Mouse (Mus musculus): ENCODE results near the gene Mpzl3. TPM values are rescaled to one million over a fixed set of nuclear protein-coding genes. Genes with fewer than 3 reads are reported as not detected.

Gene Mpzl3
- polyA plus RNA-seq, 1 experiment from 2014 or later = 2.2 TPM

- Histone ChIP-seq H3K4me1 (replicated peaks; ENCODE audit: control insufficient read depth, insufficient read depth, low read length) (no peaks in the 10 kb centered on the region), H3K36me3 (ENCODE audit: control insufficient read depth, insufficient read depth, low read length) (no peaks in the 10 kb centered on the region), H3K4me3 (ENCODE audit: low read length) (no peak overlapping the region), H3K27ac (ENCODE audit: low read length) (no peak overlapping the region), H3K9me3 (ENCODE audit: control insufficient read depth, low read length) (no peaks in the 10 kb centered on the region), H3K9ac (ENCODE audit: low read length) (no peak overlapping the region), H3K4me2 (ENCODE audit: low read depth, low read length) (no peak overlapping the region), H3K27me3 (ENCODE audit: control insufficient read depth, insufficient read depth, low read depth, low read length) (no peaks in the 10 kb centered on the region)
- WGBS = 70% methylated on average over 2 of the region's 2 CpGs
- no peak for ATAC-seq (ENCODE audit: low read depth)
Measured at GRCm38 (mm10) chr9:45105596-45106374, 50.8 kb downstream of the Mpzl3 start.

GRCm38 (mm10) chr9:45115706-45116105 lies 60.7 kb downstream of the Mpzl3 start:
- Histone ChIP-seq H3K4me1 (replicated peaks; ENCODE audit: control insufficient read depth, insufficient read depth, low read length) (peaks cover 6% of the 10 kb centered on the region; the same call in 1 of the 2 replicates), H3K27me3 (ENCODE audit: control insufficient read depth, insufficient read depth, low read depth, low read length) (no peaks in the 10 kb centered on the region), H3K9me3 (ENCODE audit: control insufficient read depth, low read length) (no peaks in the 10 kb centered on the region), H3K9ac (ENCODE audit: low read length) (peak overlapping the region; percentile 40; the same call in 1 of the 2 replicates), H3K4me3 (ENCODE audit: low read length) (peak overlapping the region; percentile 35), H3K27ac (ENCODE audit: low read length) (no peak overlapping the region), H3K4me2 (ENCODE audit: low read depth, low read length) (peak overlapping the region; percentile 54), H3K36me3 (ENCODE audit: control insufficient read depth, insufficient read depth, low read length) (no peaks in the 10 kb centered on the region)
- 4% methylated on average over 14 of the region's 14 CpGs for WGBS
- peak; percentile 67; the same call in 1 of the 2 replicates for ATAC-seq (ENCODE audit: low read depth)

DNA sequence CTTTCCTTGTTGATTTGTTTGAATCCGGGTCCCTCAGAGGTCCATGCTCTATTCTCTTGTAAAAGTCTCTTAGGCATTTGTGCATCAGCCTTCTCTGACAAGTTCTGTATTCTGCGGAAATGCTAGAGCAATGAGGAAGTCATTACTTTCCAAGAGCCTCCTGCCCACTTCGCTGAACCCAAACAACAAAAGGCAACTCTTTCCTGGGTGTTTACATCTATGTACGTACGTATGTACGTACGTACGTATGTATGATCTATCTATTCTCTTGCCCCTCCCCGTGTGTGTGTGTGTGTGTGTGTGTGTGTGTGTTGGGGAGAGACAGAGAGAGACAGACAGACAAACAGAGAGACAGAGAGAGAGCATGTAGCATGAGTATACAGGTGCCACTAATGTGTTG lies 61.8 kb downstream of the Mpzl3 start:
- 54% methylated on average over 9 of the region's 9 CpGs for WGBS
- no peaks in the 10 kb centered on the region for H3K36me3 ChIP-seq (ENCODE audit: control insufficient read depth, insufficient read depth, low read length)
- ATAC-seq (ENCODE audit: low read depth) = no peak
- peaks cover 6% of the 10 kb centered on the region; the same call in 1 of the 2 replicates for H3K4me1 ChIP-seq (replicated peaks; ENCODE audit: control insufficient read depth, insufficient read depth, low read length)
- no peak overlapping the region for H3K4me2 ChIP-seq (ENCODE audit: low read depth, low read length)
- H3K9ac ChIP-seq (ENCODE audit: low read length) = no peak overlapping the region
- H3K4me3 ChIP-seq (ENCODE audit: low read length) = no peak overlapping the region
- H3K27me3 ChIP-seq (ENCODE audit: control insufficient read depth, insufficient read depth, low read depth, low read length) = no peaks in the 10 kb centered on the region
- H3K27ac ChIP-seq (ENCODE audit: low read length) = no peak overlapping the region
- H3K9me3 ChIP-seq (ENCODE audit: control insufficient read depth, low read length) = no peaks in the 10 kb centered on the region

DNA sequence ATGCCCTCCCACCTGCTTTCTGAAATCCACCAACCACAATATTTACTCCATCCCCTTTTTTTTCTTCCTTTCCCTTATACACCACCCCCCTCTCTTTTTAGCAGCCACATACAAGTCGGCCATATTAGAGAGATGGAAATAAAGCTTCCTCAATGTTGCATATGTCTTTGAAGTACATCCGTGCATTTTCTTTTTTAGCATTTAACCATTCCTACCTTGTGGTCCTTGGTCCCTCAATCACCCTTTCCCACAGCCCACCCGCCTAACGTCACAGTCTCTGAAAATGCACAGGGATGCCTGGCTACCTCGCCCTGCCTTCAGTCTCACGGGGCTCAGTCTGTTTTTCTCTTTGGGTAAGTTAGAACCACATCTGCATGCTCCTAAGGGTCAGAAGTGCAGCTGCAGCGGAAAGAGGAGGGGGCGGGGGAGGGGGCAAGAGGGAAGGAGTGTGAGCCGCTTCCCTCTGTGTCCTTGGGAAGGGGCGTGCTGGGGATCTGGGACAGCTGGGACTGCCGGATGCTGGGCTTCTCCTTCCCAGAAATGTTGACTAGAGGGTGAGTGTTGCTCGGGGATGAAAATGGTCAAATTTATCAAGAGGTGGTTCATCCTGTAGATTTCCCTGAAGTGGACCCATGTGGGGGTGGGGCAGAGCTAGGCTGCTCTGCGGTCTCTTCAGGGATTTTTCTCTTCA lies 62.9 kb downstream of the Mpzl3 start, which contains the start of gene Scn2b:
Gene Scn2b (plus strand): TSS at position 42 of the 691 bp plus-strand sequence.
- Histone ChIP-seq H3K9me3 (ENCODE audit: control insufficient read depth, low read length) (no peaks in the 10 kb centered on the region), H3K36me3 (ENCODE audit: control insufficient read depth, insufficient read depth, low read length) (no peaks in the 10 kb centered on the region), H3K4me1 (replicated peaks; ENCODE audit: control insufficient read depth, insufficient read depth, low read length) (peaks cover 6% of the 10 kb centered on the region; the same call in 1 of the 2 replicates), H3K27me3 (ENCODE audit: control insufficient read depth, insufficient read depth, low read depth, low read length) (no peaks in the 10 kb centered on the region), H3K4me3 (ENCODE audit: low read length) (peak within 1 kb of the TSS; percentile 61), H3K27ac (ENCODE audit: low read length) (peak within 1 kb of the TSS; percentile 41; the same call in 1 of the 2 replicates), H3K4me2 (ENCODE audit: low read depth, low read length) (peak within 1 kb of the TSS; percentile 58), H3K9ac (ENCODE audit: low read length) (peak within 1 kb of the TSS; percentile 63)
- 1% methylated on average over 13 of the region's 13 CpGs for WGBS
- ATAC-seq (ENCODE audit: low read depth) = peak; percentile 30; the same call in 1 of the 2 replicates

DNA sequence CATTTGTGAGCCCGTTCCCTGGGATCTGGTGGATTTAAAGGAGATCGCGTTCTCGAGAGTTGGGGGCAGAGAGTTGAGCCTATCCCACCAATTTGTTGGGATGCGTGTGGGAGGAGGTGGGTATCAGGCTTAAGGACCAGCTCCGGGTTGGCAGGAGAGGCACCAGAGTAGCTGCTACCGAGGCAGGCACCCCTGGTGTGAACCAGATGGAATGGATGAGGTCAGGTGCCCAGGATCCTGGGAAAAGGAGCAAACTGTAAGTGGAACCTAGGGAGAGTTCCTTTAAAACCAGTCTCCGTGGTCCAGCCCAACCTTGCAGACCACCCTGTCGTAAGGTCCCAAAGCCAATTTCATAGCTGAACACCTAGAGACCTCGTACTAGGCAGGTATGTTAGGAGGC lies 63.6 kb downstream of the Mpzl3 start:
- 24% methylated on average over 10 of the region's 10 CpGs for WGBS
- peak overlapping the region; percentile 63 for H3K9ac ChIP-seq (ENCODE audit: low read length)
- H3K4me3 ChIP-seq (ENCODE audit: low read length) = peak overlapping the region; percentile 61

GRCm38 (mm10) chr9:45119316-45119953 lies 64.4 kb downstream of the Mpzl3 start:
- Histone ChIP-seq H3K9ac (ENCODE audit: low read length) (no peak overlapping the region), H3K27me3 (ENCODE audit: control insufficient read depth, insufficient read depth, low read depth, low read length) (no peaks in the 10 kb centered on the region), H3K9me3 (ENCODE audit: control insufficient read depth, low read length) (no peaks in the 10 kb centered on the region), H3K4me2 (ENCODE audit: low read depth, low read length) (no peak overlapping the region), H3K27ac (ENCODE audit: low read length) (no peak overlapping the region), H3K4me3 (ENCODE audit: low read length) (no peak overlapping the region), H3K4me1 (replicated peaks; ENCODE audit: control insufficient read depth, insufficient read depth, low read length) (peaks cover 6% of the 10 kb centered on the region; the same call in 1 of the 2 replicates), H3K36me3 (ENCODE audit: control insufficient read depth, insufficient read depth, low read length) (no peaks in the 10 kb centered on the region)
- ATAC-seq (ENCODE audit: low read depth) = no peak
- WGBS = 93% methylated on average over 8 of the region's 8 CpGs

More for the DNA sequence above, 63.6 kb downstream of the Mpzl3 start:
- no peaks in the 10 kb centered on the region for H3K36me3 ChIP-seq (ENCODE audit: control insufficient read depth, insufficient read depth, low read length)
- ATAC-seq (ENCODE audit: low read depth) = no peak
- peaks cover 6% of the 10 kb centered on the region; the same call in 1 of the 2 replicates for H3K4me1 ChIP-seq (replicated peaks; ENCODE audit: control insufficient read depth, insufficient read depth, low read length)
- no peak overlapping the region for H3K27ac ChIP-seq (ENCODE audit: low read length)
- H3K4me2 ChIP-seq (ENCODE audit: low read depth, low read length) = peak overlapping the region; percentile 58
- no peaks in the 10 kb centered on the region for H3K9me3 ChIP-seq (ENCODE audit: control insufficient read depth, low read length)
- H3K27me3 ChIP-seq (ENCODE audit: control insufficient read depth, insufficient read depth, low read depth, low read length) = no peaks in the 10 kb centered on the region

GRCm38 (mm10) chr9:45119954-45120530 lies 65.1 kb downstream of the Mpzl3 start:
- WGBS = 82% methylated on average over 14 of the region's 14 CpGs
- H3K9me3 ChIP-seq (ENCODE audit: control insufficient read depth, low read length) = no peaks in the 10 kb centered on the region
- no peaks in the 10 kb centered on the region for H3K36me3 ChIP-seq (ENCODE audit: control insufficient read depth, insufficient read depth, low read length)
- no peak for ATAC-seq (ENCODE audit: low read depth)
- H3K27ac ChIP-seq (ENCODE audit: low read length) = no peak overlapping the region
- H3K9ac ChIP-seq (ENCODE audit: low read length) = no peak overlapping the region
- H3K27me3 ChIP-seq (ENCODE audit: control insufficient read depth, insufficient read depth, low read depth, low read length) = no peaks in the 10 kb centered on the region
- no peak overlapping the region for H3K4me2 ChIP-seq (ENCODE audit: low read depth, low read length)
- no peak overlapping the region for H3K4me3 ChIP-seq (ENCODE audit: low read length)
- H3K4me1 ChIP-seq (replicated peaks; ENCODE audit: control insufficient read depth, insufficient read depth, low read length) = peaks cover 6% of the 10 kb centered on the region; the same call in 1 of the 2 replicates

GRCm38 (mm10) chr9:45120567-45120966 lies 65.6 kb downstream of the Mpzl3 start:
- Histone ChIP-seq H3K4me2 (ENCODE audit: low read depth, low read length) (no peak overlapping the region), H3K36me3 (ENCODE audit: control insufficient read depth, insufficient read depth, low read length) (no peaks in the 10 kb centered on the region), H3K9ac (ENCODE audit: low read length) (no peak overlapping the region), H3K27me3 (ENCODE audit: control insufficient read depth, insufficient read depth, low read depth, low read length) (no peaks in the 10 kb centered on the region), H3K9me3 (ENCODE audit: control insufficient read depth, low read length) (no peaks in the 10 kb centered on the region), H3K4me1 (replicated peaks; ENCODE audit: control insufficient read depth, insufficient read depth, low read length) (peaks cover 6% of the 10 kb centered on the region; the same call in 1 of the 2 replicates), H3K27ac (ENCODE audit: low read length) (no peak overlapping the region), H3K4me3 (ENCODE audit: low read length) (no peak overlapping the region)
- no peak for ATAC-seq (ENCODE audit: low read depth)
- 80% methylated on average over 6 of the region's 6 CpGs for WGBS
